Mouse (Mus musculus): ENCODE measurements around the gene Kcnn3.

GRCm38 (mm10) chr3:89715207-89715966, 195.4 kb downstream of the Kcnn3 start:
- TF ChIP-seq POLR2A (IDR thresholded peaks at IDR 0.05; ENCODE audit: control insufficient read depth, low read depth, low read length): no peak
- TF ChIP-seq CTCF (IDR thresholded peaks at IDR 0.05; ENCODE audit: control insufficient read depth, insufficient read depth, insufficient replicate concordance, low read depth, low read length): no peak
